Mouse (Mus musculus) testis, adult 2 months (tissue): Measurements from ENCODE around the gene Vstm2a. TPM values are rescaled to one million over a fixed set of nuclear protein-coding genes. Genes with fewer than 3 reads are reported as not detected.

Experiments
- H3K27ac ChIP-seq: fragments of 200-500 bp; 2 replicates; pipeline ENCODE4 v1.5.1; 2012; ENCODE audit warnings: low read depth, low read length; ENCODE audit not compliant: control insufficient read depth, insufficient read depth
- H3K27me3 ChIP-seq: fragments of 200-500 bp; 2 replicates; pipeline ENCODE4 v1.6.1; 2012; ENCODE audit warnings: mild to moderate bottlenecking, low read length, moderate library complexity; ENCODE audit not compliant: control insufficient read depth, insufficient read depth
- H3K36me3 ChIP-seq: fragments of 200-500 bp; 2 replicates; pipeline ENCODE4 v1.6.1; 2012; ENCODE audit warnings: mild to moderate bottlenecking, low read length; ENCODE audit not compliant: control insufficient read depth, insufficient read depth
- H3K4me1 ChIP-seq: fragments of 200-500 bp; 2 replicates; pipeline ENCODE4 v1.6.1; 2012; ENCODE audit warnings: low read length; ENCODE audit not compliant: control insufficient read depth, insufficient read depth
- H3K4me3 ChIP-seq: fragments of 200-500 bp; 2 replicates; pipeline ENCODE4 v1.5.1; 2012; ENCODE audit warnings: low read depth, mild to moderate bottlenecking, low read length, moderate library complexity, mixed read lengths; ENCODE audit not compliant: control insufficient read depth
- CTCF ChIP-seq: fragments of 200-500 bp; IDR thresholded peaks from 2 replicates; pipeline ENCODE4 v1.5.1; 2012; ENCODE audit warnings: low read depth, mild to moderate bottlenecking, inconsistent platforms, low read length, moderate library complexity; ENCODE audit not compliant: control insufficient read depth, insufficient read depth, insufficient replicate concordance
- POLR2A ChIP-seq: fragments of 200-500 bp; IDR thresholded peaks from 2 replicates; pipeline ENCODE4 v1.6.1; 2012; ENCODE audit warnings: low read depth, mild to moderate bottlenecking, inconsistent platforms, low read length, moderate library complexity; ENCODE audit not compliant: control insufficient read depth
- polyA plus RNA-seq: library from polyadenylated mRNA; depleted of rRNA; stranded (reverse); fragments of >200 nt; gene quantifications from 2 replicates; pipeline ENCODE4 v1.2.3, GENCODE M21; 2012; rRNA removed

Gene Vstm2a
- 2.9 and 3.1 TPM in 2 replicates for polyA plus RNA-seq

- Histone ChIP-seq H3K36me3 (no peaks in the 10 kb centered on the region), H3K4me3 (peak within 1 kb of the TSS; percentile 66), H3K27ac (no peak within 1 kb of the TSS), H3K27me3 (0 out of 2 replicates have a peak, but pooled peaks cover 5% of the 10 kb centered on the region), H3K4me1 (peaks cover 10% of the 10 kb centered on the region)
- no peak for TF ChIP-seq CTCF
- TF ChIP-seq POLR2A: no peak
Measured at GRCm38 (mm10) chr11:16257473-16257921, at the start of gene Vstm2a. Vstm2a (plus strand) TSS chr11:16257724.

GRCm38 (mm10) chr11:16257011-16257410 is 513 bp upstream of the Vstm2a start:
- Histone ChIP-seq H3K27me3 (0 out of 2 replicates have a peak, but pooled peaks cover 5% of the 10 kb centered on the region), H3K4me1 (peaks cover 10% of the 10 kb centered on the region), H3K27ac (no peak overlapping the region), H3K4me3 (peak overlapping the region; percentile 66; the same call in 1 of the 2 replicates), H3K36me3 (no peaks in the 10 kb centered on the region)
- TF ChIP-seq POLR2A (no peak), CTCF (no peak)

GRCm38 (mm10) chr11:16258300-16258699 is 776 bp downstream of the Vstm2a start:
- no peak for TF ChIP-seq CTCF
- no peak for TF ChIP-seq POLR2A
- Histone ChIP-seq H3K36me3 (no peaks in the 10 kb centered on the region), H3K27ac (no peak overlapping the region), H3K27me3 (0 out of 2 replicates have a peak, but pooled peaks cover 5% of the 10 kb centered on the region), H3K4me3 (no peak overlapping the region), H3K4me1 (peaks cover 10% of the 10 kb centered on the region)

- Histone ChIP-seq H3K4me3 (no peak overlapping the region), H3K36me3 (no peaks in the 10 kb centered on the region), H3K4me1 (peaks cover 10% of the 10 kb centered on the region), H3K27me3 (0 out of 2 replicates have a peak, but pooled peaks cover 5% of the 10 kb centered on the region), H3K27ac (no peak overlapping the region)
- TF ChIP-seq POLR2A (no peak), CTCF (no peak)
Measured at GRCm38 (mm10) chr11:16259876-16260275, 2.4 kb downstream of the Vstm2a start.

GRCm38 (mm10) chr11:16260764-16261578 is 3.4 kb downstream of the Vstm2a start:
- Histone ChIP-seq H3K4me1 (peaks cover 10% of the 10 kb centered on the region), H3K27ac (no peak overlapping the region), H3K4me3 (peak overlapping the region; percentile 37), H3K36me3 (no peaks in the 10 kb centered on the region), H3K27me3 (0 out of 2 replicates have a peak, but pooled peaks cover 5% of the 10 kb centered on the region)
- TF ChIP-seq POLR2A: no peak
- TF ChIP-seq CTCF: peak; percentile 49; the same call in 1 of the 2 replicates

GRCm38 (mm10) chr11:16268396-16268795 is 10.9 kb downstream of the Vstm2a start:
- H3K27me3 ChIP-seq: no peaks in the 10 kb centered on the region
- H3K27ac ChIP-seq: no peak overlapping the region
- H3K4me1 ChIP-seq: no peaks in the 10 kb centered on the region
- H3K36me3 ChIP-seq: no peaks in the 10 kb centered on the region
- no peak overlapping the region for H3K4me3 ChIP-seq
- TF ChIP-seq POLR2A: no peak
- no peak for TF ChIP-seq CTCF

- Histone ChIP-seq H3K36me3 (no peaks in the 10 kb centered on the region), H3K4me3 (no peak overlapping the region), H3K27me3 (no peaks in the 10 kb centered on the region), H3K4me1 (no peaks in the 10 kb centered on the region), H3K27ac (no peak overlapping the region)
- TF ChIP-seq CTCF (no peak), POLR2A (no peak)
Measured at GRCm38 (mm10) chr11:16290381-16290780, 32.9 kb downstream of the Vstm2a start.

- TF ChIP-seq CTCF (no peak), POLR2A (no peak)
- H3K4me1 ChIP-seq: no peaks in the 10 kb centered on the region
- no peak overlapping the region for H3K4me3 ChIP-seq
- no peaks in the 10 kb centered on the region for H3K36me3 ChIP-seq
- no peak overlapping the region for H3K27ac ChIP-seq
- H3K27me3 ChIP-seq: no peaks in the 10 kb centered on the region
Measured at GRCm38 (mm10) chr11:16292960-16293359, 35.4 kb downstream of the Vstm2a start.
